Mouse (Mus musculus) liver, adult 2 months (tissue): Measurements from ENCODE around the gene Atxn7l3.

Experiments
- CTCF ChIP-seq: fragments of 200-500 bp; IDR thresholded peaks from 2 replicates; pipeline ENCODE4 v1.5.1; 2011; ENCODE audit warnings: low read depth, low read length, control low read depth
- POLR2A ChIP-seq: fragments of 200-500 bp; IDR thresholded peaks from 2 replicates; pipeline ENCODE4 v1.6.1; 2011; ENCODE audit warnings: low read length, control low read depth; ENCODE audit not compliant: insufficient read depth; ENCODE audit errors: extremely low read depth

DNA sequence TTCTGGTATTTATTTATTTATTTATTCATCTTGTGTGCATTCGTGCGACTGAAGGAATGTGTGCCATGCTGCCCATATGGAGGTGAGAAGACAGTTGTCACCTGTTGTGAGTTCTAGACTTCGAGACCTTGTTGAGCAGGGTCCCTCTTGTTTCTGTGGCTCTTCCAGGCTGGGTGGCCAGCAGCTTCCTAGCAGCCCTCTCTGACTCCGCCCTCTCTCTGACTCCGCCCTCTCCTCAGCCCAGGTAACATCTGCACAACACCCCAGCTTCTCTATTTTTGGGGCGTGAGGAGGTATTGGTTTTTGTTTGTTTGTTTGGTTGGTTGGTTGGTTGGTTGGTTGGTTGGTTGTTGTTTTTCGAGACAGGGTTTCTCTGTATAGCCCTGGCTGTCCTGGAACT, 31.4 kb upstream of the Atxn7l3 start:
- TF ChIP-seq POLR2A = no peak
- no peak for TF ChIP-seq CTCF
